Mouse (Mus musculus) limb, embryonic 15.5 days (tissue): ENCODE results near the gene Sbno2. TPM values are rescaled to one million over a fixed set of nuclear protein-coding genes. Genes with fewer than 3 reads are reported as not detected.

Source experiments
- ATAC-seq: fragments of 200-750 bp; cut with Nextera tagmentation; 2 replicates; pipeline ENCODE4 v1.8.0; 2017; ENCODE audit warnings: low read depth, moderate TSS enrichment; ENCODE audit not compliant: insufficient number of reproducible peaks, low FRiP score, low TSS enrichment
- H3K27ac ChIP-seq: fragments of 300-500 bp; sonication (generic); 2 replicates; pipeline ENCODE4 v1.5.1; 2015; ENCODE audit warnings: moderate library complexity, mild to moderate bottlenecking, inconsistent platforms
- H3K27me3 ChIP-seq: fragments of 300-500 bp; sonication (generic); 2 replicates; pipeline ENCODE4 v1.6.1; 2015; ENCODE audit warnings: inconsistent platforms
- H3K36me3 ChIP-seq: fragments of 300-500 bp; sonication (generic); 2 replicates; pipeline ENCODE4 v1.6.1; 2015; ENCODE audit warnings: inconsistent platforms
- H3K4me1 ChIP-seq: fragments of 300-500 bp; sonication (generic); 2 replicates; pipeline ENCODE4 v1.6.1; 2015; ENCODE audit warnings: inconsistent platforms
- H3K4me2 ChIP-seq: fragments of 300-500 bp; sonication (generic); 2 replicates; pipeline ENCODE4 v1.6.1; 2015; ENCODE audit warnings: mild to moderate bottlenecking, inconsistent platforms
- H3K4me3 ChIP-seq: fragments of 300-500 bp; sonication (generic); 2 replicates; pipeline ENCODE4 v1.5.1; 2015; ENCODE audit warnings: mild to moderate bottlenecking, inconsistent platforms
- H3K9ac ChIP-seq: fragments of 300-500 bp; sonication (generic); 2 replicates; pipeline ENCODE4 v1.6.1; 2015; ENCODE audit warnings: inconsistent platforms
- H3K9me3 ChIP-seq: fragments of 300-500 bp; sonication (generic); 2 replicates; pipeline ENCODE4 v1.6.1; 2016; ENCODE audit warnings: inconsistent platforms
- WGBS: fragments of 180-500 bp; shearing (Covaris S2); methylation state at CpG from one replicate; pipeline ENCODE4 v1.1.7; 2015; 5-methylcytosine and 5-hydroxymethylcytosine counted together
- polyA plus RNA-seq: library from polyadenylated mRNA; unstranded; fragments of >200 nt; fragmentation: Nextera tagmentation; extraction: Ambion mirVana; gene quantifications from 2 replicates; pipeline ENCODE4 v1.2.1, GENCODE M21; 2015

Gene Sbno2
- polyA plus RNA-seq, 1 experiment from 2014 or later: 19.8 TPM

DNA sequence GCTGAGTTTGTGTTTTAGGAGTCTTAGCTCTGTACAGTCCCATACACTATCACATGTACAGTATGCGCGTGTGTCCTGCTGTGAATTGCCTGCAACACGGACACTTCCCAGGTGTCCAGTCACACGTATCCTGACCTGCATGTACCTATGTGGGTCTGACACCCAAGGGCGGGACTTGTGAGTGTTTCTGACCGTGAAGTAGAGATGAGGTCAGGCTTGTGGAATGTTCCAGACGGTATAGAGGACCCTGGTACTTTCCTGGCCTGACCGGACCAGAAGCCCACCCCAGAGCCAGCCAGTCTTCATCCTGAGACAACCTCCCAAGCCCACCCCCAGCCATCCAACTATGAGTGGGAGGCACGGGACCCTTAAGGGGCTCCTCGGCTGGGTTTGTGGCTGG, 89.8 kb downstream of the Sbno2 start:
- H3K36me3 ChIP-seq: 0 out of 2 replicates have a peak, but pooled peaks cover 5% of the 10 kb centered on the region
- 0 out of 2 replicates have a peak, but pooled peaks cover 4% of the 10 kb centered on the region for H3K9me3 ChIP-seq
- H3K4me1 ChIP-seq: peaks cover 34% of the 10 kb centered on the region
- no peak overlapping the region for H3K27ac ChIP-seq
- 71% methylated on average over 10 of the region's 10 CpGs for WGBS
- H3K4me2 ChIP-seq: no peak overlapping the region
- ATAC-seq: no peak
- H3K4me3 ChIP-seq: no peak overlapping the region
- no peak overlapping the region for H3K9ac ChIP-seq
- peaks cover 54% of the 10 kb centered on the region for H3K27me3 ChIP-seq

DNA sequence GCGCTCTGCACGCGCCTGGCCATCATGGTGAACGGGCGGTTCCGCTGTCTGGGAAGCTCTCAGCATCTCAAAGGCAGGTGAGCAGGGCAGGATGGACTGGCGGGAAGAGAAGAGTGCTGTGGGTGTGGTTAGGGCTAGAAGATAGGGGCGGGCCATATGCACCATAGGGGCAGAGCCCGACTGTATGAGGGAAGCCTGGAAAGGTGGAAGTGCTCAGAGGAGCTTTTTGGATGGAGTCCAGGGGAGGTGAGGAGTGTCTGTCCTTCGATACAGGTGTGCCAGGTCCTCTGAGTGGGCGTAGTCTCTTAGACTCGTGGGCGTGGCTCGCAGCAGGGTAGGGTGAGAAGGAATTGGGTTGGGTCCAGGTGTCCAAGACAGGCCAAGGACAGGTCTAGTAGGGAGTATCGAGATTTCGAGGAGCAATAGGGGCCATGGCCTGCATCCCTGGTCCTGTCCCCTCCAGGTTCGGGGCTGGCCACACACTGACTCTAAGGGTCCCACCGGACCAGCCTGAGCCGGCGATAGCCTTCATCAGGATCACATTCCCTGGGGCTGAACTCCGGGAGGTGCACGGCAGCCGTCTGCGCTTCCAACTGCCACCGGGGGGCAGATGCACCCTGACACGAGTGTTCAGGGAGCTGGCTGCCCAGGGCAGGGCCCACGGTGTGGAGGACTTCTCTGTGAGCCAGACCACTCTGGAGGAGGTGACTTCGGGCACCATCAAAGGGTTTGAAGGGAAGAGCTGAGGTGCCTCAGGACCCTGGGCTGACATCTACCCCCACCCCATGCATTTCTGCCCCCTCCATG, 90.7 kb downstream of the Sbno2 start:
- Histone ChIP-seq H3K36me3 (peaks cover 12% of the 10 kb centered on the region), H3K4me2 (no peak overlapping the region), H3K27me3 (peaks cover 54% of the 10 kb centered on the region), H3K27ac (no peak overlapping the region), H3K9ac (no peak overlapping the region), H3K4me1 (peaks cover 25% of the 10 kb centered on the region), H3K9me3 (peaks cover 10% of the 10 kb centered on the region; the same call in 1 of the 2 replicates), H3K4me3 (no peak overlapping the region)
- WGBS: 16% methylated on average over 28 of the region's 28 CpGs
- ATAC-seq: no peak

DNA sequence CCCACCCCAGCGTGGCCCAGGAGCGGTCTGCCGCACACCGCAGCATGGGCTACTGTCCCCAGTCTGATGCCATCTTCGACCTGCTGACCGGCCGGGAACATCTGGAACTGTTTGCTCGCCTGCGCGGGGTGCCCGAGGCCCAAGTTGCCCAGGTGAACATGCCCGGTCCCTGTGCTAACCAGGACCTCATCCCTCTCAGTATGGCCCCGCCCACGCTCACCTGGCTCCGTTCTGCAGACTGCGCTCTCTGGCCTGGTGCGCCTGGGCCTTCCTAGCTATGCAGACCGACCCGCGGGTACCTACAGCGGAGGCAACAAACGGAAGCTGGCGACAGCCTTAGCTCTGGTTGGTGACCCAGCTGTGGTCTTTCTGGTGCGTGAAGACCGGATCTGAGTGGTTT, 91.8 kb downstream of the Sbno2 start:
- no peak overlapping the region for H3K4me3 ChIP-seq
- peaks cover 10% of the 10 kb centered on the region; the same call in 1 of the 2 replicates for H3K9me3 ChIP-seq
- no peak for ATAC-seq
- WGBS: 30% methylated on average over 25 of the region's 25 CpGs
- H3K27me3 ChIP-seq: peaks cover 54% of the 10 kb centered on the region
- H3K27ac ChIP-seq: no peak overlapping the region
- H3K36me3 ChIP-seq: peaks cover 13% of the 10 kb centered on the region
- H3K4me1 ChIP-seq: peaks cover 14% of the 10 kb centered on the region
- no peak overlapping the region for H3K4me2 ChIP-seq
- H3K9ac ChIP-seq: no peak overlapping the region

DNA sequence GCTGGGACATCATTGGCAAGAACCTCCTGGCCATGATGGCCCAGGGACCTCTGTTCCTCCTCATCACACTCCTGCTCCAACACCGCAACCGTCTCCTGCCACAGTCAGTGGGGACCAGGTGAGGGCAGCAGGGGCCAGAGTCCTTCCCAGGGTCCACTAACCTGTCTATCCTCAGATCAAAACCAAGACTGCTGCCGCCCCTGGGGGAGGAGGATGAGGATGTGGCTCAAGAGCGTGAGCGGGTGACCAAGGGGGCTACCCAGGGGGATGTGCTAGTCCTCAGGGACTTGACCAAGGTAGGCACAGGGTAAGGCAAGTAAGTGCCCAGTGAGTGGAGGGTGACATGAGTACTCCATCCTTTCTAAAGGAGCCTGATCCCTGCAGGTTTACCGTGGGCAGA, 93.6 kb downstream of the Sbno2 start:
- Histone ChIP-seq H3K9me3 (peaks cover 10% of the 10 kb centered on the region; the same call in 1 of the 2 replicates), H3K27me3 (peaks cover 52% of the 10 kb centered on the region), H3K9ac (no peak overlapping the region), H3K4me3 (no peak overlapping the region), H3K4me2 (no peak overlapping the region), H3K4me1 (peaks cover 13% of the 10 kb centered on the region; the same call in 1 of the 2 replicates), H3K36me3 (peaks cover 15% of the 10 kb centered on the region), H3K27ac (no peak overlapping the region)
- ATAC-seq: no peak
- WGBS: 83% methylated on average over 6 of the region's 6 CpGs

Other genes starting within 250 kb of the Sbno2 start
- 3.7 and 5.1 TPM in 2 replicates for gene Prtn3, start 231.1 kb downstream of the Sbno2 start, polyA plus RNA-seq
- gene Plppr3, start 230.9 kb downstream of the Sbno2 start, polyA plus RNA-seq: 53.0 and 60.1 TPM in 2 replicates
- 0.36 and 0.40 TPM in 2 replicates for gene Elane, start 219.3 kb downstream of the Sbno2 start, polyA plus RNA-seq
- 0.27 TPM in 1 of 2 replicates, not detected in the other for gene Cfd, start 214.7 kb downstream of the Sbno2 start, polyA plus RNA-seq
- gene Med16, start 196.6 kb downstream of the Sbno2 start, polyA plus RNA-seq: 35.4 and 37.7 TPM in 2 replicates
- gene Gm26602, start 194.7 kb downstream of the Sbno2 start, polyA plus RNA-seq: not detected in 2 replicates
- 1.0 and 1.2 TPM in 2 replicates for gene Kiss1r, start 188.6 kb downstream of the Sbno2 start, polyA plus RNA-seq
- gene R3hdm4, start 184.4 kb downstream of the Sbno2 start, polyA plus RNA-seq: 159 and 161 TPM in 2 replicates
- 5.7 and 7.4 TPM in 2 replicates for gene Arid3a, start 178.5 kb downstream of the Sbno2 start, polyA plus RNA-seq
- 81.7 and 83.6 TPM in 2 replicates for gene Wdr18, start 145.4 kb downstream of the Sbno2 start, polyA plus RNA-seq
- 0.40 and 0.64 TPM in 2 replicates for gene Grin3b, start 134.9 kb downstream of the Sbno2 start, polyA plus RNA-seq
- gene Tmem259, start 121.2 kb downstream of the Sbno2 start, polyA plus RNA-seq: 19.3 and 20.1 TPM in 2 replicates
- 264 and 270 TPM in 2 replicates for gene Cnn2, start 117.0 kb downstream of the Sbno2 start, polyA plus RNA-seq
- 3.3 and 3.4 TPM in 2 replicates for gene Abca7, start 109.1 kb downstream of the Sbno2 start, polyA plus RNA-seq
- gene Arhgap45, start 88.9 kb downstream of the Sbno2 start, polyA plus RNA-seq: 5.3 and 6.4 TPM in 2 replicates
- gene Polr2e, start 65.8 kb downstream of the Sbno2 start, polyA plus RNA-seq: 213 and 217 TPM in 2 replicates
- 432 and 471 TPM in 2 replicates for gene Gpx4, start 58.4 kb downstream of the Sbno2 start, polyA plus RNA-seq
- gene Stk11, start 10.2 kb upstream of the Sbno2 start, polyA plus RNA-seq: 15.2 and 16.6 TPM in 2 replicates
- 494 and 537 TPM in 2 replicates for gene Atp5d, start 33.1 kb upstream of the Sbno2 start, polyA plus RNA-seq
- 5.9 and 6.8 TPM in 2 replicates for gene Cbarp, start 35.3 kb upstream of the Sbno2 start, polyA plus RNA-seq
- 13.4 and 14.0 TPM in 2 replicates for gene Midn, start 42.7 kb upstream of the Sbno2 start, polyA plus RNA-seq
- gene Cirbp, start 60.4 kb upstream of the Sbno2 start, polyA plus RNA-seq: 102 and 103 TPM in 2 replicates
- 12.8 and 13.3 TPM in 2 replicates for gene 1600002K03Rik, start 67.4 kb upstream of the Sbno2 start, polyA plus RNA-seq
- gene Efna2, start 73.9 kb upstream of the Sbno2 start, polyA plus RNA-seq: 27.0 and 29.3 TPM in 2 replicates
- 66.1 and 67.6 TPM in 2 replicates for gene Mum1, start 120.9 kb upstream of the Sbno2 start, polyA plus RNA-seq
- 301 and 304 TPM in 2 replicates for gene Ndufs7, start 143.6 kb upstream of the Sbno2 start, polyA plus RNA-seq
- 64.4 and 127 TPM in 2 replicates for gene Gamt, start 155.4 kb upstream of the Sbno2 start, polyA plus RNA-seq
- gene Dazap1, start 155.9 kb upstream of the Sbno2 start, polyA plus RNA-seq: 56.8 and 59.7 TPM in 2 replicates
- 842 and 925 TPM in 2 replicates for gene Rps15, start 186.9 kb upstream of the Sbno2 start, polyA plus RNA-seq
- gene Apc2, start 190.4 kb upstream of the Sbno2 start, polyA plus RNA-seq: 1.5 TPM in 2 replicates
- 54.4 and 56.0 TPM in 2 replicates for gene 2310011J03Rik, start 215.0 kb upstream of the Sbno2 start, polyA plus RNA-seq
- gene Pcsk4, start 223.9 kb upstream of the Sbno2 start, polyA plus RNA-seq: 4.3 and 5.0 TPM in 2 replicates
- gene Reep6, start 224.4 kb upstream of the Sbno2 start, polyA plus RNA-seq: 13.8 and 16.1 TPM in 2 replicates
- 11.9 and 13.8 TPM in 2 replicates for gene Adamtsl5, start 242.8 kb upstream of the Sbno2 start, polyA plus RNA-seq